Mouse (Mus musculus) thymus, adult 2 months (tissue): ENCODE measurements around the gene Synrg. TPM values are rescaled to one million over a fixed set of nuclear protein-coding genes. Genes with fewer than 3 reads are reported as not detected.

ENCODE experiments used
- DNase-seq: peaks from one replicate; pipeline ENCODE4 v3.0.0; 2021
- H3K27ac ChIP-seq: fragments of 200-500 bp; 2 replicates; pipeline ENCODE4 v1.5.1; 2012; ENCODE audit warnings: low read length, control low read depth; ENCODE audit not compliant: control insufficient read depth, insufficient read depth
- H3K27me3 ChIP-seq: fragments of 200-500 bp; 2 replicates; pipeline ENCODE4 v1.6.1; 2012; ENCODE audit warnings: mild to moderate bottlenecking, low read length, moderate library complexity, mixed read lengths; ENCODE audit not compliant: control insufficient read depth, insufficient read depth
- H3K36me3 ChIP-seq: fragments of 200-500 bp; 2 replicates; pipeline ENCODE4 v1.6.1; 2012; ENCODE audit warnings: mild to moderate bottlenecking, low read length, moderate library complexity; ENCODE audit not compliant: control insufficient read depth, insufficient read depth
- H3K4me1 ChIP-seq: fragments of 200-500 bp; replicated peaks from 2 replicates; pipeline ENCODE4 v1.6.1; 2012; ENCODE audit warnings: low read length; ENCODE audit not compliant: control insufficient read depth, insufficient read depth
- H3K4me3 ChIP-seq: fragments of 200-500 bp; 2 replicates; pipeline ENCODE4 v1.5.1; 2012; ENCODE audit warnings: mild to moderate bottlenecking, low read length, control low read depth, moderate library complexity; ENCODE audit not compliant: control insufficient read depth, insufficient read depth
- CTCF ChIP-seq: fragments of 200-500 bp; IDR thresholded peaks from 2 replicates; pipeline ENCODE4 v1.5.1; 2012; ENCODE audit warnings: mild to moderate bottlenecking, control low read depth, low read length, moderate library complexity, borderline replicate concordance; ENCODE audit not compliant: control insufficient read depth, poor library complexity, insufficient read depth; ENCODE audit errors: extremely low read depth
- POLR2A ChIP-seq: fragments of 200-500 bp; IDR thresholded peaks from 2 replicates; pipeline ENCODE4 v1.6.1; 2012; ENCODE audit warnings: mild to moderate bottlenecking, low read length, control low read depth, moderate library complexity; ENCODE audit not compliant: control insufficient read depth, poor library complexity, insufficient read depth; ENCODE audit errors: extremely low read depth
- WGBS: fragments of 180-500 bp; shearing (Covaris S2); methylation state at CpG from one replicate; pipeline ENCODE4 v1.1.7; 2018; 5-methylcytosine and 5-hydroxymethylcytosine counted together
- polyA plus RNA-seq: library from polyadenylated mRNA; depleted of rRNA; stranded (reverse); fragments of >200 nt; gene quantifications from 2 replicates; pipeline ENCODE4 v1.2.3, GENCODE M21; 2012

Gene Synrg
- polyA plus RNA-seq, 1 experiment: 49.9 TPM

DNA sequence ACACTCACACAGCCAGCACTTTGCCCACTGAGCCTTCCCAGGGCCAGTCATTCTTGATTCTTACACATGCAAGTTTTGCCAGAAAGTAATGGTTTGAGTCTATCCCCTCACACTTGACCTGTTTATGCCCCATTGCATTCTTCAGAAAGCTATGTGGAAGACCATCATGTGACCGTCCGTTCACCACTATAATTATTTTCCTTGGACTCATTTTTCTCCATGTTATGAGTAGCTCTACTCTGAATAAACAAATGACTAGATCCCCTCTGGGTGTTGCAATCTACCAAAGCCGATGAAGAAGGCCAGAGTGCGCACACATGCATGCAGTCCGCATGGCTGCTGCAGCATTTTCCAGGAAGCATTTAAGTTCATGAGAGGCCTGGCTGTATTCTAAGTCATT is 63.0 kb downstream of the Synrg start:
- over 99% methylated on average over 5 of the region's 5 CpGs for WGBS
- H3K36me3 ChIP-seq: peaks cover 65% of the 10 kb centered on the region
- no peak for DNase-seq
- no peak overlapping the region for H3K4me3 ChIP-seq
- no peak for TF ChIP-seq CTCF
- no peak for TF ChIP-seq POLR2A
- H3K4me1 ChIP-seq: no peaks in the 10 kb centered on the region
- no peaks in the 10 kb centered on the region for H3K27me3 ChIP-seq
- no peak overlapping the region for H3K27ac ChIP-seq

DNA sequence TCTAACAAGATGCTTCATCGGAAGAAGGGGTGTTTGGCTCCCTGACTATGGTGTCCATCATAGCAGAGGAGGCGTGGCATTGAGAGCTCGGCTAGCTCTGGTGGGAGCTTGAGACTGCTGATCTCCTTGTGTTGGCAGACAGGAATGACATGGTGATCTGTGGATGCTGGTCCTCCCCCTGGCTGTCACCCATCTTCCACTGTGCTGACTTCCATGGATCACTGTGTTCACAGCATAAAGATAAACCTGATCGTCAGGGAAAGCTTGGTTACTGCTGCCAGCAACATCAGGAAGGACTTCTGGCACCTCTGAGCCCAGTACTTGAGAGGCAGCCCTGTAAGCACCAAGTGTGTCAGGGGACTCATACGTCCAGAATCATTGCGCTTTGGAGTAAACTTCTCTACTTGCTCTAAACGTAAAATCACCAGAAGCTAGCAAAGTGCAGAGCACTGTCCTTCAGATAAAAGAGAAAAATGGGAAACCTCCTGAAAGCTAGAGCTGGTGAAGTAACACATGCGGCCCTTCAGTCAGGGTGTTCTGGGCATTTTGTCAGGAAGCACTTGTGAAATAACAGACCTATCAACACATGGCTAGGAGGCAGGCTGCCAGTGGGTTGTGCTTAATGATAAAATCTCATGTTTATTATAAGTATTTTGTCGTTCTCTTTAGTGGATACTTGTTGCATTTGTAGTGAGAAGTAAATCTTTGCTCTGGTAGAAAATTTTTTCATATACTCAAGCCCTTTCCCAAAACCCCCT is 64.2 kb downstream of the Synrg start:
- peaks cover 57% of the 10 kb centered on the region for H3K36me3 ChIP-seq
- WGBS: 93% methylated on average over 9 of the region's 9 CpGs
- no peak for DNase-seq

DNA sequence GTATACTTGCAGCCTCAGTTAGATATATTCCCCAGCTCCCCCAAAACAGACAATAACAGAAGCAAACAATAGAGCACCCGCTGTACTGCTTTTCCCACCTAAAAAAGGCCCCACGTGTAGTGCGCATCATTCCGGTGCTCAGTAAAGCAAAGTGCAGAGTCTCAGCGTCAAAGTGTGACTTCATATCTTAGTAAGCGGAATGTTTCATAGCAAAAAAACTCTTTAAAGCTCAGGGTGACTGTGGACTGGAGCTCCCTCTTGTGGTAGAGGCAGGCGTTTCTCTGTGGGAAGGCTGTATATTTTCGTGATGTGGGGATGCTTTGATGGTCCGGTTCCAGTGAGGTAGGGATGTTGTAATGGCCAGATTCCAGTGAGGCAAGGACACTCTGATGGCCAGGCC is 67.7 kb downstream of the Synrg start:
- Histone ChIP-seq H3K4me3 (no peak overlapping the region), H3K36me3 (peaks cover 23% of the 10 kb centered on the region; the same call in 1 of the 2 replicates), H3K4me1 (no peaks in the 10 kb centered on the region), H3K27me3 (no peaks in the 10 kb centered on the region), H3K27ac (no peak overlapping the region)
- peak; percentile 58 for DNase-seq
- 69% methylated on average over 9 of the region's 9 CpGs for WGBS
- no peak for TF ChIP-seq CTCF
- no peak for TF ChIP-seq POLR2A

More for the DNA sequence above, 64.2 kb downstream of the Synrg start:
- Histone ChIP-seq H3K27me3 (no peaks in the 10 kb centered on the region), H3K27ac (no peak overlapping the region), H3K4me3 (no peak overlapping the region), H3K4me1 (no peaks in the 10 kb centered on the region)
- TF ChIP-seq CTCF (no peak), POLR2A (no peak)

DNA sequence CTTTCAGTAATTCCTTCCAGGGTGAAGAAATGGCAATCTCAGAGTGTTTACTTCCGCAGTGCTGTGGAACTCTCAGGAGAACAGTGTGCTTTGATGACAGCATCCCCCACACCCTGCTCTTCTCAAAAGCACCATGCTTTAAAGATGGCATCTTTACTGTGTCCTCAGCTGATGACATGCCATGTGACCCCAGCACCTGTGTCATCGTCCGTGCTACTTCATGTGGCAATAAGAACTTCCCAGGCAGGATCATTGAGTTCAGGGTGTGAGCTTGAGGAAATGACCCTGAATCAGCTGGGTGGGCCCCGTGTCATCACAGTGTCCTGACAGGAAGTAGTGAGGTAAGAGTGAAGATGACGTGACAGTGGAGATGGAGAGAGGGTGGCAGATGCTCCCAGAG is 68.3 kb downstream of the Synrg start:
- TF ChIP-seq POLR2A (no peak), CTCF (no peak)
- H3K36me3 ChIP-seq: peaks cover 18% of the 10 kb centered on the region; the same call in 1 of the 2 replicates
- no peaks in the 10 kb centered on the region for H3K27me3 ChIP-seq
- H3K27ac ChIP-seq: no peak overlapping the region
- H3K4me1 ChIP-seq: no peaks in the 10 kb centered on the region
- 92% methylated on average over 5 of the region's 5 CpGs for WGBS
- DNase-seq: no peak
- H3K4me3 ChIP-seq: no peak overlapping the region

GRCm38 (mm10) chr11:84033671-84034070 is 69.4 kb downstream of the Synrg start:
- Histone ChIP-seq H3K27ac (no peak overlapping the region), H3K4me1 (no peaks in the 10 kb centered on the region), H3K36me3 (peaks cover 11% of the 10 kb centered on the region; the same call in 1 of the 2 replicates), H3K27me3 (no peaks in the 10 kb centered on the region), H3K4me3 (no peak overlapping the region)
- 96% methylated on average over 5 of the region's 5 CpGs for WGBS
- no peak for TF ChIP-seq CTCF
- DNase-seq: no peak

DNA sequence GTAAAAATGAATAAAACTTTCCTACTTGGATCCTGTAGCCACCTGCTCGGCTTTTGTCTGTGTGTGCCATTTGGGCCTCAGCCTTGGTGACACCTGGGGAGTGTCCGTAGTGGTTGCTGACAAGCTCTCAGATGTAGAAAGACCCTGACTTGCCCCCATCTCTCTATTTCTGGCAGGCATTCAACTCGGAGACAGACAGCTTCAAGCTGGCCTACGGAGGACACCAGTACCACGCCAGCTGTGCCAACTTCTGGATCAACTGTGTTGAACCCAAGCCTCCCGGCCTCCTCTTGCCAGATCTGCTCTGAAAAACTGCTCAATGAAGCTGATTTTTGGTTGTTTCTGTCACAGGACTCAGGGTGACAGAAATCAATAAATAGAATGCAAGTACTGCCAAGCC is 76.4 kb downstream of the Synrg start:
- Histone ChIP-seq H3K4me3 (no peak overlapping the region), H3K27ac (no peak overlapping the region), H3K4me1 (no peaks in the 10 kb centered on the region), H3K36me3 (peaks cover 30% of the 10 kb centered on the region), H3K27me3 (no peaks in the 10 kb centered on the region)
- DNase-seq: no peak
- no peak for TF ChIP-seq POLR2A
- no peak for TF ChIP-seq CTCF
- WGBS: 95% methylated on average over 6 of the region's 6 CpGs
